Mouse (Mus musculus): ENCODE results near the gene B9d1. TPM values are rescaled to one million over a fixed set of nuclear protein-coding genes. Genes with fewer than 3 reads are reported as not detected.

B9d1 gene
- polyA plus RNA-seq (2014; fragmentation: Nextera tagmentation; extraction: Ambion mirVana), result 32.1 and 37.0 TPM in 2 replicates

DNA sequence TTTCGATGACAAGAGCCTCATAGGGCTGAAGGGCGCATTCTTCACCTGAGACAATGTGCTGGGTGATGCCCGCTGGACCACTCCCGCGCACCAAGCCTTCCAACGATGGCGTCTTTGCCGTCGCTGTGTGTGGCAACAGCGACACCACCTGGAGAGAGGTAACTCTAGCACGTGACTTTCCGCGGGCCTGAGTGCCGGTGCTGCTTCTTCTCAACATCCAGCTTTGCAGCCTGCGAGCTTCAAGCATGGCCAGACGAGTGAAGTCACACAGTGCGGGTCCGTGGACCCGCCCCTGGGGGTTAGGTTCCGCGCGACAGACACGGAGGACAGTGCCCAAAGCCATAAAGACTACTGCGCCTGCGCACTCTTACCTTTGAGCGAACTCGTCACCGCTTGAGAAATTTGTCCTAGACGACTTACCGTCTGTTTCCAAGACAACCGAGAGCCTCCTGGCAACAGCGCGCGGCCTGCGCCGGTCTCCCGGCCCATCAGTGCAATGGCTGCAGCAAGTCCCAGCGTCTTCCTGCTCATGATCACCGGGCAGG lies at the start of gene B9d1:
Gene B9d1 (plus strand): TSS at position 432 of the 545 bp plus-strand sequence.
- no peak within 1 kb of the TSS; the same call in 1 of the 2 replicates for H3K27ac ChIP-seq (replicated peaks; ENCODE audit: low read depth, low read length)
- H3K27me3 ChIP-seq (ENCODE audit: control insufficient read depth, insufficient read depth, low read length), result no peaks in the 10 kb centered on the region
- peak within 1 kb of the TSS; percentile 63 for H3K9ac ChIP-seq (replicated peaks; ENCODE audit: low read length)
- peak within 1 kb of the TSS; percentile 67 for H3K4me2 ChIP-seq (ENCODE audit: low read depth, low read length)
- peaks cover 3% of the 10 kb centered on the region; the same call in 1 of the 2 replicates for H3K4me1 ChIP-seq (ENCODE audit: control insufficient read depth, insufficient read depth, low read length)
- no peaks in the 10 kb centered on the region for H3K9me3 ChIP-seq (replicated peaks; ENCODE audit: control insufficient read depth, low read length)
- no peaks in the 10 kb centered on the region for H3K36me3 ChIP-seq (replicated peaks; ENCODE audit: control insufficient read depth, insufficient read depth, low read depth, low read length)
- DNase-seq (ENCODE audit: low spot score) (peak; percentile 99), ATAC-seq (replicated peaks; ENCODE audit: insufficient number of reproducible peaks, low FRiP score, low TSS enrichment, low read depth) (peak; percentile 87)
- H3K4me3 ChIP-seq (ENCODE audit: low read depth, low read length), result peak within 1 kb of the TSS; percentile 58
- under 1% methylated on average over 39 of the region's 39 CpGs for WGBS

DNA sequence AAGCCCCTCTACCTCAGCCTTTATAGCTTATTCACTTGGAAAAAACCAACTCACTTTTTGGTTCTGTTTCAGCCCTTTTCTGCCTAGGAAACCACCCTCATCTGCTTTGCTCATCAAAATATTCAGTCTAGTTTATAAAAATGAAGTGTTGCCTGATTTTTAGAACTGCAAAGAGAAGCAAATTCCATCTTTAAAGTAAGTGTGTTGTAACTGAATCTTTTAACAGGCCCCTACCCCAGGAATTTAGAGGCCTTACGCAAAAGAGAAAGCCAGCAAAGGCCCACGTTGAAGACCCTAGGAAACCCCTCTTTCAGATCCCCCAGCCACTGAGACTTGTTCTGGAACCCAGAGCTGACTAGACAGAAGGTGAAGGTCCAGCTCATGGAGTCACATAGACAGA lies 40.9 kb upstream of the B9d1 start:
- WGBS, result 83% methylated on average over 2 of the region's 2 CpGs
- Histone ChIP-seq H3K4me1 (ENCODE audit: control insufficient read depth, insufficient read depth, low read length) (no peaks in the 10 kb centered on the region), H3K4me2 (ENCODE audit: low read depth, low read length) (no peak overlapping the region), H3K9me3 (replicated peaks; ENCODE audit: control insufficient read depth, low read length) (no peaks in the 10 kb centered on the region), H3K36me3 (replicated peaks; ENCODE audit: control insufficient read depth, insufficient read depth, low read depth, low read length) (no peaks in the 10 kb centered on the region), H3K9ac (replicated peaks; ENCODE audit: low read length) (no peak overlapping the region), H3K27me3 (ENCODE audit: control insufficient read depth, insufficient read depth, low read length) (no peaks in the 10 kb centered on the region), H3K4me3 (ENCODE audit: low read depth, low read length) (no peak overlapping the region), H3K27ac (replicated peaks; ENCODE audit: low read depth, low read length) (no peak overlapping the region)
- ATAC-seq (replicated peaks; ENCODE audit: insufficient number of reproducible peaks, low FRiP score, low TSS enrichment, low read depth) (no peak), DNase-seq (ENCODE audit: low spot score) (no peak)

DNA sequence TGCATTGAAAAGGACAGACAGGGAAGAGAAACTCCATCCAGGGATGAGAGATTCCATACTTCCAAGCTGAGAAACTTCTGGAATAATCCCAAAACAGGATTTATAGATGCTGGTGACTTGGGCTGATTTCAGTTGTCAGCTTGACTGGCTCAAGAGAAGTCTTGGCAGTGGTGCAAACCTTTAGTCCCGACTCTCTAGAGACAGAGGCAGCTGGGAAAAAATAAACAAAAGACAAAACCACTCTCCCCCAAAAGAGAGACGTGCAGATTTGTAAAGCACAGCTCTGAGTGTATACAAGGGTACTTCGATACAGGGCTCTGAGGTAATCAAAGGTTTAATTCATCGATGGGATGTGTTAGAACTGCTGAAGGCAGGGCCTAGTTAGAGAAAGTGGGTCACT lies 39.5 kb upstream of the B9d1 start:
- 68% methylated on average over 4 of the region's 4 CpGs for whole genome bisulfite sequencing
- ATAC-seq (replicated peaks; ENCODE audit: insufficient number of reproducible peaks, low FRiP score, low TSS enrichment, low read depth), result no peak
- H3K9me3 ChIP-seq (replicated peaks; ENCODE audit: control insufficient read depth, low read length), result no peaks in the 10 kb centered on the region

DNA sequence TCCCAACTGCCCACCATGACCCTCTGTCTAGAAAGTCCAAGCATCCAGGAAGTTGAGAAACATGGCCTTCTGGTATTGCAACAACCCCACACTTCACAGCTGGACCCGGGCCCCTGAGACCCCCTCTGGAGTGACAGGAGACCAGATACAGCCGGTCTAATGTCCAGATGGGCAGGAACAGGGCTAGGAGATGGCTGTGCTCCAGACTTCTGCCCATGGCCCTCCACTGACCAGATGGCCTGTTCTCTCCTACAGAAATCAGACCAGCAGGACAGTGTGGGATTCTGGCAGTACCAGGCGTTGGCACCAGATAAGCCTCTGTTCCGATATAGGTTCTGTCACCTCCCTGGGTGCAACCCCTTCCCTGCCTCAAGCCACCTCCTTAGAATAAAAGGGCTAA lies 36.4 kb upstream of the B9d1 start:
- WGBS, result 93% methylated on average over 4 of the region's 4 CpGs
- H3K9ac ChIP-seq (replicated peaks; ENCODE audit: low read length), result no peak overlapping the region
- no peaks in the 10 kb centered on the region for H3K27me3 ChIP-seq (ENCODE audit: control insufficient read depth, insufficient read depth, low read length)
- no peaks in the 10 kb centered on the region for H3K9me3 ChIP-seq (replicated peaks; ENCODE audit: control insufficient read depth, low read length)
- no peak overlapping the region for H3K27ac ChIP-seq (replicated peaks; ENCODE audit: low read depth, low read length)
- no peaks in the 10 kb centered on the region for H3K36me3 ChIP-seq (replicated peaks; ENCODE audit: control insufficient read depth, insufficient read depth, low read depth, low read length)
- no peak for ATAC-seq (replicated peaks; ENCODE audit: insufficient number of reproducible peaks, low FRiP score, low TSS enrichment, low read depth)
- H3K4me3 ChIP-seq (ENCODE audit: low read depth, low read length), result no peak overlapping the region
- no peaks in the 10 kb centered on the region for H3K4me1 ChIP-seq (ENCODE audit: control insufficient read depth, insufficient read depth, low read length)
- no peak for DNase-seq (ENCODE audit: low spot score)
- H3K4me2 ChIP-seq (ENCODE audit: low read depth, low read length), result no peak overlapping the region

More for the DNA sequence above, 39.5 kb upstream of the B9d1 start:
- H3K9ac ChIP-seq (replicated peaks; ENCODE audit: low read length), result no peak overlapping the region
- H3K4me3 ChIP-seq (ENCODE audit: low read depth, low read length), result no peak overlapping the region
- H3K4me2 ChIP-seq (ENCODE audit: low read depth, low read length), result no peak overlapping the region
- DNase-seq (ENCODE audit: low spot score), result no peak
- H3K4me1 ChIP-seq (ENCODE audit: control insufficient read depth, insufficient read depth, low read length), result no peaks in the 10 kb centered on the region
- H3K27me3 ChIP-seq (ENCODE audit: control insufficient read depth, insufficient read depth, low read length), result no peaks in the 10 kb centered on the region
- H3K36me3 ChIP-seq (replicated peaks; ENCODE audit: control insufficient read depth, insufficient read depth, low read depth, low read length), result no peaks in the 10 kb centered on the region
- no peak overlapping the region for H3K27ac ChIP-seq (replicated peaks; ENCODE audit: low read depth, low read length)

DNA sequence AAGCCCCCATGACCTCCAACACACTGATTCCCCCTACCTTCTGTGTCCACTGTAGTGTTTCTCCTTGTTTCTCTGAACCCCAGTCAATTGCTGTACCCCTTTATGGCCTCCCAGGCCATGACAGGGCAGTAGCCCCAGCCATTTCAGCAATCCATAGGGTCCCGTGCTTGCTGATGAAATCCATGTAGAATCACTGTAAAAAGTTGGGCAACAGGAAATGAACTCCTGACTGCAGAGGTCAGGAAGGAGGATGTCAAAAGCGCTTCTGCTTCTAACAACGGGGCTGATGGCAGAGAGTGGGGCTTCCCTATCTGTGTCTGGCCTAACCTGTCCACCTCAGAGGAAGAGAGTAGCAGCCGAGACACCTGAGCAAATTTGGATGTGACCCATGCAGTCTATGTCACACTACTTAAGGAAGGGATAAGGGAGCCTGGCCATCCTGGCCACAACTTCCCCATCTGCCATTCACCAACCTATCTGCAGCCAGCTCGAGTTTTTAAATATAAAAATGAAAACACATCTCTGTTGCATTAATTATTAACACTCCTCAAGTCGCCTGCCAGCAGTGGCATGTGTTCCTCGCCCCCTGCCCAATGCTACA lies 35.5 kb upstream of the B9d1 start:
- H3K9ac ChIP-seq (replicated peaks; ENCODE audit: low read length), result no peak overlapping the region
- no peak overlapping the region for H3K4me3 ChIP-seq (ENCODE audit: low read depth, low read length)
- H3K9me3 ChIP-seq (replicated peaks; ENCODE audit: control insufficient read depth, low read length), result no peaks in the 10 kb centered on the region
- H3K27me3 ChIP-seq (ENCODE audit: control insufficient read depth, insufficient read depth, low read length), result no peaks in the 10 kb centered on the region
- WGBS, result 62% methylated on average over 7 of the region's 7 CpGs
- no peaks in the 10 kb centered on the region for H3K4me1 ChIP-seq (ENCODE audit: control insufficient read depth, insufficient read depth, low read length)
- ATAC-seq (replicated peaks; ENCODE audit: insufficient number of reproducible peaks, low FRiP score, low TSS enrichment, low read depth) (no peak), DNase-seq (ENCODE audit: low spot score) (no peak)
- H3K4me2 ChIP-seq (ENCODE audit: low read depth, low read length), result no peak overlapping the region
- H3K27ac ChIP-seq (replicated peaks; ENCODE audit: low read depth, low read length), result no peak overlapping the region
- H3K36me3 ChIP-seq (replicated peaks; ENCODE audit: control insufficient read depth, insufficient read depth, low read depth, low read length), result no peaks in the 10 kb centered on the region

DNA sequence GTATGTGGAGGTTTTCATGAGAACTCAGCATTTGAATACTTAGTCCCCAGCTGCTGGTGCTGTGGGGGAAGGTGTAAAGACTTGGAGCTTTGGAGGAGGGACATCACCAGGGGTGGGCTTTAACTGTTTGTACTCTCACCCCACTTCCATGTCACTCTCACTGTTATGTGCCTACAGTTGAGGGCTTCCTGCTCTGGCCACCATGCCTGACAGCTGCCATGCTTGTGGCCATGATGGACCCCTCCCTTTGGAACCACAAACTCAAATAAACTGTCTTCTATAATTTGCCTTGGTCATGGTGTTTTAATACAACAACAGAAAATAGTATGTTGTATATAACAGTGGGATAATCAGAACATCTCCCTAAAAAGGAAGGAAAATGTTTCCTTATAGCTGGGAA lies 34.1 kb upstream of the B9d1 start:
- Histone ChIP-seq H3K4me2 (ENCODE audit: low read depth, low read length) (no peak overlapping the region), H3K4me3 (ENCODE audit: low read depth, low read length) (no peak overlapping the region), H3K9me3 (replicated peaks; ENCODE audit: control insufficient read depth, low read length) (no peaks in the 10 kb centered on the region), H3K27me3 (ENCODE audit: control insufficient read depth, insufficient read depth, low read length) (no peaks in the 10 kb centered on the region), H3K4me1 (ENCODE audit: control insufficient read depth, insufficient read depth, low read length) (no peaks in the 10 kb centered on the region), H3K9ac (replicated peaks; ENCODE audit: low read length) (no peak overlapping the region), H3K27ac (replicated peaks; ENCODE audit: low read depth, low read length) (no peak overlapping the region), H3K36me3 (replicated peaks; ENCODE audit: control insufficient read depth, insufficient read depth, low read depth, low read length) (no peaks in the 10 kb centered on the region)
- no peak for ATAC-seq (replicated peaks; ENCODE audit: insufficient number of reproducible peaks, low FRiP score, low TSS enrichment, low read depth)
- DNase-seq (ENCODE audit: low spot score), result no peak

DNA sequence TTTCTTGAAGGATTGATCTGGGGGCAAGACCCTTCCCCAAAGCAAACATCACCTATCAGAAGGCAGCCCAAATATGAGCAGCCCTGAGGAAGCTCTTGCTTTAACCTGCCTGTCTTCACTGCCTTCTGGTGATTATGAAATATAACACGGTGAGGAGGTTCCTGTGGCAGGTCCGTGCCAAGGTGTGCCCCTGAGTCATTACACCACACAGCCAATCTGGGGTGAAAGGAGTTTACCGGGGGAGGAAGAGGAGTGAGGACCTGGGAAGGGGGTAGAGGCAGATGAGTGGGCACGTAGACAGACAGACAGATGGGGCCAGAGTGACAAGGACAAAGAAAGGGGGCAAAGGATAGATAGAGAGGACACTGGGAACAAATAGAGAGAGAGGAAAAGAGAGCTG lies 31.3 kb upstream of the B9d1 start:
- no peak overlapping the region for H3K4me2 ChIP-seq (ENCODE audit: low read depth, low read length)
- ATAC-seq (replicated peaks; ENCODE audit: insufficient number of reproducible peaks, low FRiP score, low TSS enrichment, low read depth), result no peak
- no peak overlapping the region for H3K27ac ChIP-seq (replicated peaks; ENCODE audit: low read depth, low read length)
- DNase-seq (ENCODE audit: low spot score), result no peak
- no peaks in the 10 kb centered on the region for H3K27me3 ChIP-seq (ENCODE audit: control insufficient read depth, insufficient read depth, low read length)
- WGBS, result 51% methylated on average over 4 of the region's 4 CpGs
- no peaks in the 10 kb centered on the region for H3K4me1 ChIP-seq (ENCODE audit: control insufficient read depth, insufficient read depth, low read length)
- no peak overlapping the region for H3K9ac ChIP-seq (replicated peaks; ENCODE audit: low read length)
- no peaks in the 10 kb centered on the region for H3K9me3 ChIP-seq (replicated peaks; ENCODE audit: control insufficient read depth, low read length)
- H3K36me3 ChIP-seq (replicated peaks; ENCODE audit: control insufficient read depth, insufficient read depth, low read depth, low read length), result no peaks in the 10 kb centered on the region
- no peak overlapping the region for H3K4me3 ChIP-seq (ENCODE audit: low read depth, low read length)

DNA sequence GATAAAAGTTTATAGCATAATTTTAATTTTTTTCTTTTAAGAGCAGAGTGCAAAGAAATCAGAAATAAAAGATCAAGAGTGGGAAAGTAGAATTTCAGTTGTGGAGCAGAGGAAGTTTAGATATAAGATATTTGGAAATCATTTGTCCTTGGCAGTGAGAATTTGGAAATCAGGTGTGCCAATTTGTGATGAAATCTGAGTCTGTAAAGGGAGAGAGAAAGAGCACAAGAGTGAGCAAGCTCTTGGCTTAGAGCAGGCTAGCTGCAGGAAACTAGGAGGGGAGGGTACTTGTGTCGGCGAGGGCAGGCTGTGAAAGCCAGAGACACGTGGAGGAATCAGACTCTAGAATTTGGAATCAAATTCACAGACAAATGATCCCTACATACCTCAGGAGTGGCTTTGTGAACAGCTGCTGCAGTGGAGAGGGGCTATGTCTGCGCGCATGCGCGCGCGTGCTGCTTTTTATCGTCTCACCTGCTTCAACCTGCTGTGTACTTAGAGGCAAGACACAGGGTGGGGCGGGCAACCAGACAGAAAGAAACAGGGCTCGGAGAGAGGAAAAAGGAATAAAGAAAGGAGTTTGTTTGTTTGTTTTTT lies 28.1 kb upstream of the B9d1 start:
- H3K9ac ChIP-seq (replicated peaks; ENCODE audit: low read length), result no peak overlapping the region; the same call in 1 of the 2 replicates
- DNase-seq (ENCODE audit: low spot score), result peak; percentile 42

More for the DNA sequence above, 28.1 kb upstream of the B9d1 start:
- no peaks in the 10 kb centered on the region for H3K27me3 ChIP-seq (ENCODE audit: control insufficient read depth, insufficient read depth, low read length)
- no peak for ATAC-seq (replicated peaks; ENCODE audit: insufficient number of reproducible peaks, low FRiP score, low TSS enrichment, low read depth)
- H3K9me3 ChIP-seq (replicated peaks; ENCODE audit: control insufficient read depth, low read length), result no peaks in the 10 kb centered on the region
- 44% methylated on average over 12 of the region's 12 CpGs for WGBS
- no peak overlapping the region for H3K4me3 ChIP-seq (ENCODE audit: low read depth, low read length)
- no peak overlapping the region for H3K4me2 ChIP-seq (ENCODE audit: low read depth, low read length)
- H3K27ac ChIP-seq (replicated peaks; ENCODE audit: low read depth, low read length), result no peak overlapping the region; the same call in 1 of the 2 replicates
- no peaks in the 10 kb centered on the region for H3K4me1 ChIP-seq (ENCODE audit: control insufficient read depth, insufficient read depth, low read length)
- no peaks in the 10 kb centered on the region for H3K36me3 ChIP-seq (replicated peaks; ENCODE audit: control insufficient read depth, insufficient read depth, low read depth, low read length)

Data from embryonic facial prominence, embryonic 11.5 days (tissue).